Mouse (Mus musculus) limb, embryonic 14.5 days (tissue): ENCODE data around the gene Gm49366. TPM values are rescaled to one million over a fixed set of nuclear protein-coding genes. Genes with fewer than 3 reads are reported as not detected.
"Not testable (repeated sequence)": the region's sequence is repeated elsewhere in the genome, so short reads cannot be mapped to it uniquely, and the experiment has no call there.

Experiments
- ATAC-seq: fragments of 200-750 bp; cut with Nextera tagmentation; 2 replicates; pipeline ENCODE4 v1.8.0; 2017; ENCODE audit warnings: low read depth, moderate number of reproducible peaks, moderate TSS enrichment; ENCODE audit not compliant: low FRiP score
- DNase-seq: peaks from one replicate; pipeline ENCODE4 v3.0.0-alpha.2; 2015; ENCODE audit warnings: low spot score
- H3K27ac ChIP-seq: fragments of 300-500 bp; sonication (generic); replicated peaks from 2 replicates; pipeline ENCODE4 v1.5.1; 2014; ENCODE audit warnings: low read depth, mild to moderate bottlenecking, low read length, moderate library complexity, mixed read lengths
- H3K27me3 ChIP-seq: fragments of 300-500 bp; sonication (generic); 2 replicates; pipeline ENCODE4 v1.6.1; 2014; ENCODE audit warnings: low read length, mixed read lengths; ENCODE audit not compliant: control insufficient read depth, insufficient read depth
- H3K36me3 ChIP-seq: fragments of 300-500 bp; sonication (generic); 2 replicates; pipeline ENCODE4 v1.6.1; 2014; ENCODE audit warnings: mild to moderate bottlenecking, low read length, moderate library complexity, mixed read lengths; ENCODE audit not compliant: control insufficient read depth, insufficient read depth
- H3K4me1 ChIP-seq: fragments of 300-500 bp; sonication (generic); 2 replicates; pipeline ENCODE4 v1.6.1; 2014; ENCODE audit warnings: antibody characterized with exemption, low read length, mixed read lengths; ENCODE audit not compliant: control insufficient read depth, insufficient read depth
- H3K4me2 ChIP-seq: fragments of 300-500 bp; sonication (generic); replicated peaks from 2 replicates; pipeline ENCODE4 v1.6.1; 2014; ENCODE audit warnings: low read depth, mild to moderate bottlenecking, low read length, moderate library complexity; ENCODE audit not compliant: severe bottlenecking
- H3K4me3 ChIP-seq: fragments of 300-500 bp; sonication (generic); replicated peaks from 2 replicates; pipeline ENCODE4 v1.5.1; 2014; ENCODE audit warnings: low read length
- H3K9ac ChIP-seq: fragments of 300-500 bp; sonication (generic); 2 replicates; pipeline ENCODE4 v1.6.1; 2014; ENCODE audit warnings: mild to moderate bottlenecking, low read depth, low read length, moderate library complexity; ENCODE audit not compliant: severe bottlenecking
- H3K9me3 ChIP-seq: fragments of 300-500 bp; sonication (generic); 2 replicates; pipeline ENCODE4 v1.6.1; 2016; ENCODE audit warnings: low read length; ENCODE audit not compliant: control insufficient read depth
- POLR2A ChIP-seq: fragments of 200-500 bp; IDR thresholded peaks from 2 replicates; pipeline ENCODE4 v1.8.0; 2012; ENCODE audit warnings: inconsistent platforms, mild to moderate bottlenecking, moderate library complexity, borderline replicate concordance; ENCODE audit not compliant: insufficient read depth, insufficient read length; ENCODE audit errors: extremely low read depth
- WGBS: fragments of 180-500 bp; shearing (Covaris S2); extraction: QIAGEN DNeasy Blood & Tissue Kit; methylation state at CpG from one replicate; pipeline ENCODE4 v1.1.7; 2014; 5-methylcytosine and 5-hydroxymethylcytosine counted together
- polyA plus RNA-seq, 2 experiments: library from polyadenylated mRNA; depleted of rRNA in 1 of 2; stranded (reverse) in 1 of 2; unstranded in 1 of 2; fragments of >200 nt; fragmentation: Nextera tagmentation in 1 of 2; extraction: Ambion mirVana in 1 of 2; gene quantifications; 2 replicates each; pipeline versions ENCODE4 v1.2.1 to v1.2.3; 2012 to 2014

Gm49366 gene
- polyA plus RNA-seq, 2 experiments, result not detected

GRCm38 (mm10) chr12:84077371-84077990, 38.7 kb downstream of the Gm49366 start:
- Histone ChIP-seq H3K27ac (no peak overlapping the region), H3K9ac (no peak overlapping the region), H3K9me3 (no peaks in the 10 kb centered on the region), H3K4me2 (no peak overlapping the region), H3K27me3 (no peaks in the 10 kb centered on the region), H3K36me3 (no peaks in the 10 kb centered on the region), H3K4me1 (no peaks in the 10 kb centered on the region), H3K4me3 (no peak overlapping the region)
- ATAC-seq (no peak), DNase-seq (no peak)
- no peak for TF ChIP-seq POLR2A
- WGBS, result 81% methylated on average over 4 of the region's 4 CpGs

GRCm38 (mm10) chr12:84083842-84084241, 45.1 kb downstream of the Gm49366 start:
- Histone ChIP-seq H3K27ac (no peak overlapping the region), H3K4me3 (no peak overlapping the region), H3K36me3 (no peaks in the 10 kb centered on the region), H3K27me3 (no peaks in the 10 kb centered on the region), H3K9ac (no peak overlapping the region), H3K4me1 (no peaks in the 10 kb centered on the region), H3K9me3 (no peaks in the 10 kb centered on the region), H3K4me2 (no peak overlapping the region)
- DNase-seq (no peak), ATAC-seq (no peak)
- no peak for TF ChIP-seq POLR2A
- 85% methylated on average over 2 of the region's 2 CpGs for WGBS

- TF ChIP-seq POLR2A, result no peak
- Histone ChIP-seq H3K4me3 (no peak overlapping the region), H3K4me2 (no peak overlapping the region), H3K27ac (no peak overlapping the region), H3K36me3 (no peaks in the 10 kb centered on the region), H3K4me1 (no peaks in the 10 kb centered on the region), H3K9me3 (no peaks in the 10 kb centered on the region), H3K27me3 (no peaks in the 10 kb centered on the region), H3K9ac (no peak overlapping the region)
- WGBS, result 87% methylated on average over 4 of the region's 4 CpGs
- no peak for ATAC-seq
- no peak for DNase-seq
Measured at GRCm38 (mm10) chr12:84084581-84084980, 45.8 kb downstream of the Gm49366 start.

DNA sequence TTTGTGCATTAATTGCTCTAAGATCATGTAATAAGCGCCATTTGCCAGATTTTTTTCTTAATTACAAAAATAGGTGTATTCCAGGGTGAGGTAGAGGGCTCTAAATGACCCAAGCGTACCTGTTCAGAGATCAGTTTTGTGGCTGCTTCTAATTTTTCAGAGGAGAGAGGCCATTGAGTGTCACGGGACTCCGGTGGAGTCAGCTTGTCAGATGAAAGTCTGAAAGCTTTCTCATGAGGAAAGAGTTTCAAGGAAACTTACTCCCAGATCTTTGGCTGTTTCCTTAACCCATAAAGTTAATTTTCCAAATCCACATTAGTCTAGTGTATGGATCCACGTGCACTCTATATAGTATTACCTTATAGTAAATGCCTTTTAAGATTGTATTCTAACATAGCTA, 55.9 kb downstream of the Gm49366 start:
- ATAC-seq, result not testable (repeated sequence)
- 92% methylated on average over 5 of the region's 5 CpGs for WGBS

GRCm38 (mm10) chr12:84099605-84100004, 60.9 kb downstream of the Gm49366 start:
- H3K27ac ChIP-seq, result no peak overlapping the region
- no peaks in the 10 kb centered on the region for H3K9me3 ChIP-seq
- H3K4me2 ChIP-seq, result no peak overlapping the region
- no peaks in the 10 kb centered on the region for H3K36me3 ChIP-seq
- H3K4me1 ChIP-seq, result no peaks in the 10 kb centered on the region
- 98% methylated on average over 2 of the region's 2 CpGs for WGBS
- no peak overlapping the region for H3K9ac ChIP-seq
- TF ChIP-seq POLR2A, result no peak
- no peak overlapping the region for H3K4me3 ChIP-seq
- no peaks in the 10 kb centered on the region for H3K27me3 ChIP-seq
- DNase-seq (no peak), ATAC-seq (no peak)

More for the DNA sequence above, 55.9 kb downstream of the Gm49366 start:
- not testable (repeated sequence) for H3K27me3 ChIP-seq, H3K36me3 ChIP-seq, H3K9ac ChIP-seq, H3K9me3 ChIP-seq, H3K27ac ChIP-seq, H3K4me1 ChIP-seq, H3K4me3 ChIP-seq, DNase-seq, H3K4me2 ChIP-seq

GRCm38 (mm10) chr12:84100071-84100470, 61.3 kb downstream of the Gm49366 start:
- peak overlapping the region; percentile 49 for H3K4me3 ChIP-seq
- H3K9ac ChIP-seq, result no peak overlapping the region
- no peaks in the 10 kb centered on the region for H3K4me1 ChIP-seq
- 69% methylated on average over 1 of the region's 1 CpGs for WGBS
- TF ChIP-seq POLR2A, result no peak
- H3K27ac ChIP-seq, result no peak overlapping the region
- peak overlapping the region; percentile 66 for H3K4me2 ChIP-seq
- no peaks in the 10 kb centered on the region for H3K9me3 ChIP-seq
- H3K36me3 ChIP-seq, result no peaks in the 10 kb centered on the region
- no peak for DNase-seq
- no peaks in the 10 kb centered on the region for H3K27me3 ChIP-seq
- no peak for ATAC-seq
